Mouse (Mus musculus): Measurements from ENCODE around the gene Pvalb. TPM values are rescaled to one million over a fixed set of nuclear protein-coding genes. Genes with fewer than 3 reads are reported as not detected.

The Pvalb gene
- polyA plus RNA-seq (2021; fragmentation: Nextera tagmentation) = 50.9 and 51.1 TPM in 2 replicates
- long read RNA-seq, experiment 1, transcript Pvalb-201 (4 exons, 977 nt) = major isoform, 49 of 55 reads
- long read RNA-seq, experiment 1, partial matches to known transcripts = 5 of 55 reads
- long read RNA-seq, experiment 1, other reads (novel, unspliced or antisense) = 1 of 55 reads
- long read RNA-seq, experiment 2, transcript Pvalb-201 (4 exons, 977 nt) = major isoform, 34 of 34 reads
- long read RNA-seq, experiment 2, partial matches to known transcripts = 0 of 34 reads
- long read RNA-seq, experiment 2, other reads (novel, unspliced or antisense) = 0 of 34 reads

GRCm38 (mm10) chr15:78206312-78206711 is at the start of gene Pvalb:
Gene Pvalb (minus strand): TSS chr15:78206400.

GRCm38 (mm10) chr15:78244695-78245492 is 38.7 kb upstream of the Pvalb start, which contains the start of gene Ncf4:
Gene Ncf4 (plus strand): TSS chr15:78244801.

GRCm38 (mm10) chr15:78173972-78174886 is 32.0 kb downstream of the Pvalb start, which contains the start of gene Ift27:
Gene Ift27 (minus strand): TSS chr15:78174107.

Other genes with a start within 250 kb of the Pvalb start
- 5.4 and 6.4 TPM in 2 replicates for gene Foxred2, start 249.7 kb downstream of the Pvalb start, polyA plus RNA-seq (2021; fragmentation: Nextera tagmentation)
- gene Eif3d, start 235.6 kb downstream of the Pvalb start, polyA plus RNA-seq (2021; fragmentation: Nextera tagmentation) = 97.5 and 106 TPM in 2 replicates
- gene Cacng2, start 86.4 kb downstream of the Pvalb start, polyA plus RNA-seq (2021; fragmentation: Nextera tagmentation) = 6.2 and 6.3 TPM in 2 replicates
- gene Ift27, start 32.3 kb downstream of the Pvalb start, polyA plus RNA-seq (2021; fragmentation: Nextera tagmentation) = 40.1 and 43.6 TPM in 2 replicates
- 1.5 and 2.1 TPM in 2 replicates for gene Ncf4, start 38.4 kb upstream of the Pvalb start, polyA plus RNA-seq (2021; fragmentation: Nextera tagmentation)
- 0.72 and 0.95 TPM in 2 replicates for gene Csf2rb2, start 99.3 kb upstream of the Pvalb start, polyA plus RNA-seq (2021; fragmentation: Nextera tagmentation)
- 0.46 and 0.55 TPM in 2 replicates for gene Csf2rb, start 119.4 kb upstream of the Pvalb start, polyA plus RNA-seq (2021; fragmentation: Nextera tagmentation)
- not detected in 2 replicates for gene Tex33, start 189.5 kb upstream of the Pvalb start, polyA plus RNA-seq (2021; fragmentation: Nextera tagmentation)
- 107 and 112 TPM in 2 replicates for gene Tst, start 199.5 kb upstream of the Pvalb start, polyA plus RNA-seq (2021; fragmentation: Nextera tagmentation)
- 3.4 and 5.7 TPM in 2 replicates for gene Mpst, start 200.0 kb upstream of the Pvalb start, polyA plus RNA-seq (2021; fragmentation: Nextera tagmentation)
- gene Kctd17, start 222.2 kb upstream of the Pvalb start, polyA plus RNA-seq (2021; fragmentation: Nextera tagmentation) = 23.6 and 26.1 TPM in 2 replicates